Mouse (Mus musculus) G1E (cell line): ENCODE results near the gene Cdkl3.

Experiments
- CTCF ChIP-seq: IDR thresholded peaks from 2 replicates; pipeline ENCODE4 v1.5.1; 2012; ENCODE audit warnings: low read depth, low read length, inconsistent platforms, mixed read lengths
- GATA1 ChIP-seq: IDR thresholded peaks from 2 replicates; pipeline ENCODE4 v1.6.1; 2012; ENCODE audit warnings: borderline replicate concordance, low read length, inconsistent platforms, mixed read lengths
- GATA2 ChIP-seq: IDR thresholded peaks from 2 replicates; pipeline ENCODE4 v1.6.1; 2012; ENCODE audit warnings: low read depth, low read length, inconsistent platforms, borderline replicate concordance
- POLR2AphosphoS5 ChIP-seq: IDR thresholded peaks from 2 replicates; pipeline ENCODE4 v1.6.1; 2012; ENCODE audit warnings: low read depth, low read length, inconsistent platforms; ENCODE audit not compliant: insufficient replicate concordance
- TAL1 ChIP-seq: conservative IDR thresholded peaks from 2 replicates; pipeline ENCODE4 v1.6.1; 2012; ENCODE audit warnings: low read depth, low read length, inconsistent platforms, mixed read lengths

DNA sequence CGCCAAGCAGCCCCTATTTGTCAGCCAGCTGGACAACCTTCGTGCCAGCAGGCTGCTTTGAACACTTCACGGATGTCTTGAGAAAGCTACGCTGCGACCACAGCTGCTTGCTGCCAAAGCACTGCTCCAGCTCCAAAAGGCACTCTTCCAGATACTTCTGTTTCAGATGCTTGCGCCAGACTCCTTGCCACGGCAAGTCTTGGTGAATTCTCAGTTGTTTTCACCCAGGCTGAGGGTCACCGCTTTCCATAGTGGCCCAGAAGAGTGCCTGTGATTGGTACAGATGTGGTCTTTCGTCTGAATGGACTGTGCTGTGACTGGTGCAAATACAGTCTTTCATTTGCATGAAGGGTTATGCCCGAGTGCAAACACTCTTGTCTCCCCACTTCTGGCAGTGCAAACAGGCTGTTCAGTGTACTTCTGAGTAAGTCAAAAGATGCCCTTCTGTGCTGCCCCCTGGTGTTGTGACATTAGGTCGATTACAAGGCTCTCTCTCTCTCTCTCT, 43.0 kb upstream of the Cdkl3 start:
- TF ChIP-seq CTCF (no peak), GATA1 (no peak), TAL1 (no peak), GATA2 (no peak), POLR2AphosphoS5 (no peak)
